Mouse (Mus musculus) bone marrow, adult 2 months (tissue): ENCODE measurements around the gene Kank1.

Source experiments
- CTCF ChIP-seq: fragments of 200-500 bp; IDR thresholded peaks from 2 replicates; pipeline ENCODE4 v1.5.1; 2011; ENCODE audit warnings: low read length, control low read depth; ENCODE audit not compliant: control insufficient read depth, insufficient read depth
- POLR2A ChIP-seq: fragments of 200-500 bp; IDR thresholded peaks from 2 replicates; pipeline ENCODE4 v1.6.1; 2011; ENCODE audit warnings: low read depth, mild to moderate bottlenecking, control low read depth, low read length, borderline replicate concordance; ENCODE audit not compliant: control insufficient read depth

DNA sequence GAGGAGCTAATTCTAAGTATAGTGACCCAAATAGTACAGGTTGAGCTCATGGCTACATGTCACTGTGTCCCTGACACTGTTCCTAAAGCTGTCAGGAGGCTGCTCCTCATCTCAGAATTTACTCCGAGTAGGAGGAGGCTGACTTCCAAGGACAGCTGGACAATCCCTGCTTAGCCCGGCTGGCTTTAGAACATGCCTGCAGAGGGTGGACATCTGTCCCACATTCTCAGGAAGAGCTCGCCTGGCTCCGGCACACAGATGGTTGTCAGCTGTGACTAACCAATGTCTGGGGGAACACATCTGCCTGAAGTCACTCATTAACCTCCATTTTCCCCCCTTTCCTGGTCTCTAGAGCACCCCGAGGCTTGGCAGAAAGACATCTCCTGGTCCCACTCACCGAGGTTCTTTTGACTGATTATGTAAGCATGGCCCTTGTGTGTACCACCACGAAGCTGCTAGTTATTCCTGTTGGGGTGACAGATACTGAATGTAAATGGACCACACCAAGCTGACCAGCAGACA, 196.5 kb downstream of the Kank1 start:
- no peak for TF ChIP-seq POLR2A
- no peak for TF ChIP-seq CTCF
